Mouse (Mus musculus): ENCODE results near the gene Macrod2. TPM values are rescaled to one million over a fixed set of nuclear protein-coding genes. Genes with fewer than 3 reads are reported as not detected.

The Macrod2 gene
- polyA plus RNA-seq, 1 experiment from 2014 or later, result 59.2 TPM

DNA sequence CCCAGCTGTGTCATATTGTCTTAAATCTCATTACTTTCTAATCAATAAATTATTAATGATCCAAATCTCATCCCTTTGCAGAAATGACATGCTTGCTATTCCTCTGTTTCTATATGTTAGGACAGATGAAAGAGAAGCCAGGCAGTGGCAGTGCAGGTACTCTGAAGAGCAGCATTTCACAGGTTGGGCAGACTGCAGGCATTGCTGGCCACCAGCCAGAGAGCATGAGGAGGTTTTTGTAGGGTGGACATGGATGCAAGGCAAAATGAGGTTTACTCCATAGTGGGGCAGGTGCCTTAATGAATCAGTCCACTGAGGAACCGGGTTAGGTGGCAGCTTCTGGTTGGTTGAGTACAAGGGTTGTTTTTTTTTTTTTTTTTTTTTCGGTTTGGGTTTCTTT is 1778.9 kb downstream of the Macrod2 start:
- 88% methylated on average over 2 of the region's 2 CpGs for WGBS
- no peak overlapping the region for H3K4me3 ChIP-seq
- no peak overlapping the region for H3K9ac ChIP-seq
- ATAC-seq (ENCODE audit: low FRiP score), result no peak
- no peaks in the 10 kb centered on the region for H3K27me3 ChIP-seq
- H3K36me3 ChIP-seq, result no peaks in the 10 kb centered on the region
- no peaks in the 10 kb centered on the region for H3K9me3 ChIP-seq (replicated peaks)
- no peak overlapping the region for H3K27ac ChIP-seq
- no peaks in the 10 kb centered on the region for H3K4me1 ChIP-seq
- H3K4me2 ChIP-seq (replicated peaks), result no peak overlapping the region

DNA sequence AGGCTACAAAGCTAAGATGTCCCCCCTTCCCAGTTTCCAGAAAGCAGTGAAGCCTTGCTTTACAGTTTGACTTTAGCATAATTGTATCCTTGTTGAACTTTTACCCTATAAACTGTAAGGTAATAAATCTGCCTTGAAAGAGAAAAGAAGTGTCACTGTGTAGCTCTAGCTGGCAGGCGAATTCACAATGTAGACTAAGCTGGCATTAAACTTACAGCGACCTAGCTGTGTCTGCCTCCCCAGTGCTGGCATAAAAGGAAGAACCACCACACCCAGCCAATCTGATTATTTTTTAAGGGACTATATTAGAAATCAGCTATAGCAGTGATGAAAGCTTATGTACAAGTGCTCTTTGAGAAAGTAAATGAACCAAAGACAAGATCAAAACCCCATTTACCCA is 1791.8 kb downstream of the Macrod2 start:
- Histone ChIP-seq H3K27me3 (no peaks in the 10 kb centered on the region), H3K27ac (no peak overlapping the region), H3K36me3 (no peaks in the 10 kb centered on the region), H3K4me3 (no peak overlapping the region), H3K4me2 (replicated peaks) (no peak overlapping the region), H3K4me1 (peaks cover 12% of the 10 kb centered on the region), H3K9me3 (replicated peaks) (no peaks in the 10 kb centered on the region), H3K9ac (no peak overlapping the region)
- 0 out of 2 replicates have a peak, but pooled peaks have one; percentile 60 for ATAC-seq (ENCODE audit: low FRiP score)
- WGBS, result 59% methylated on average over 2 of the region's 2 CpGs

DNA sequence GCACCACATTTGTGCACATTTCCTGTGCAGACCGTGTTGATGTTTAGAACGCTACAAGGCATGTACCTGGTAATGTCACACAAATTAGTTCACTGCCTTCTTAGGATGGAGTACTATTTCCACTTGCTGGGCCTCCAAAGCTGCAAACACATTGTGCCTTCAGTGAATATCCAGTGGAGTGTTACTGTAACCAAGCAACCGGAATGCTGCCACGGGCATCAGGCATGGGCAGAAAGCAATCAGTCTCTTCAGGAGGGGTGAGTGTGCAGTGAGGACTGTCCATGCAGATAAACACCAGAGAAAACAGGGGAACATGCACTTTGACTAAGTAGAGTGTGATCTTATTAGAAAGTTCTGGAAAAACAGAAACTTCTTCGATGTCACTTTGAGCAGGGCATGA is 1792.3 kb downstream of the Macrod2 start:
- Histone ChIP-seq H3K4me3 (no peak overlapping the region), H3K27ac (no peak overlapping the region), H3K27me3 (no peaks in the 10 kb centered on the region), H3K36me3 (no peaks in the 10 kb centered on the region), H3K4me2 (replicated peaks) (no peak overlapping the region), H3K4me1 (peaks cover 12% of the 10 kb centered on the region), H3K9ac (no peak overlapping the region), H3K9me3 (replicated peaks) (no peaks in the 10 kb centered on the region)
- 35% methylated on average over 5 of the region's 5 CpGs for WGBS
- ATAC-seq (ENCODE audit: low FRiP score), result peak; percentile 96

DNA sequence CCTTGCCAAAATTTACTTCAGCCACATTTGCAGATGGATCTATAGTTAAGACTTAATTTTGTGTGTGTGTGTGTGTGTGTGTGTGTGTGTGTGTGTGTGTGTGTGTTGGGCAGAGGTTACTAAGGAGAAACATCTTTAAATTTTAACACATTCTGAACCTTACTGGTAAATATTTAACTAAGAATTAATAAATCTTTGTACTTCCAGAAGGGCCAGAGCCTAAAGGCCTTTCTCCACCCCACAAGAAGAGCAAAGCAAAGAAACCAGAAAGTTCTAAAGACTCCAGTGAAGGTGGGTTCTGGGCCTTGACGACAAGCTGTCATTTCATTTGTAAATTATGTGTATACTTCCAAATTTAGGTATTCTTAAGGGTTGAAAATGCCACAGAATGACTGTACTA is 1822.3 kb downstream of the Macrod2 start:
- H3K27ac ChIP-seq, result no peak overlapping the region
- 95% methylated on average over 1 of the region's 1 CpGs for WGBS
- H3K9me3 ChIP-seq (replicated peaks), result no peaks in the 10 kb centered on the region
- H3K36me3 ChIP-seq, result no peaks in the 10 kb centered on the region
- no peak for ATAC-seq (ENCODE audit: low FRiP score)
- no peak overlapping the region for H3K4me2 ChIP-seq (replicated peaks)
- no peaks in the 10 kb centered on the region for H3K4me1 ChIP-seq
- no peak overlapping the region for H3K9ac ChIP-seq
- no peak overlapping the region for H3K4me3 ChIP-seq
- no peaks in the 10 kb centered on the region for H3K27me3 ChIP-seq

DNA sequence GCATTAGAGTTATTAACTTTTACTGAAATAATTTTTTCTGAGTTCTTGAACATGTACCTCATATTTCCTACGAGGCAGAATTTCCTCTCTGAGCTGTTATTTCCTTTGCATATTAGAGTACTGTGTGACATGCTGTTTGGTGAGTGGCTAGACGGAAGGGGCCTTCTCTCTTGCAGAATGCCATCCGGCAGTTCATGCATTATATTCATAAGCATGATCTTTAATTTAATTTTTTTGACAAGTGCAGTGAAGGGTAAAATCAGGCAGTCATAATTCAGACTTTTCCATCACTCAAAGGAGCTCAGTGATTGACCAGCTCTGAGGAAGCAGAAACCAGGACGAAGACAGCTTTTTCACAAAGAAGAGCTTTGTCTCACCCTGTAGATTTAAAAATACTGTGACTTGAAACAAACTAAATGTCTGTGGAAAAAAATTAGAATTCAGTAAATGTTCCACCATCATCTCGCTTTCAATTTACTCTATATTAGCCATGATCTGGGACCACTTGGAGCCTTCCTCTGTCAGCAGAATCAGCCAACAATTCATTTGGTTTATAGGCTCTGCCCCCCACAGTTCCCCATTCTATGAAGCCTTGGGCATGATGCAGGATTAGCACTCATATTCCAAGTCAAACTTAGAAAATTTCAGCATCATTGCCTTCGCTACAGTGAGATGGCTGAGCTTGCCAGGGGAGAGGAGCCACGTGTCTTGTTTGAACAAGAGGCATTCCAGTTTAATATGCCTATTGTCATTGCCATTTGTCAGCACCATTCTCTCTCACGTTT is 1827.2 kb downstream of the Macrod2 start:
- H3K4me2 ChIP-seq (replicated peaks), result no peak overlapping the region
- peak; percentile 66 for ATAC-seq (ENCODE audit: low FRiP score)
- peak overlapping the region; percentile 52; the same call in 1 of the 2 replicates for H3K27ac ChIP-seq
- no peaks in the 10 kb centered on the region for H3K27me3 ChIP-seq
- no peak overlapping the region for H3K9ac ChIP-seq
- H3K4me1 ChIP-seq, result no peaks in the 10 kb centered on the region
- H3K36me3 ChIP-seq, result no peaks in the 10 kb centered on the region
- 59% methylated on average over 8 of the region's 8 CpGs for WGBS
- H3K9me3 ChIP-seq (replicated peaks), result no peaks in the 10 kb centered on the region
- H3K4me3 ChIP-seq, result no peak overlapping the region

DNA sequence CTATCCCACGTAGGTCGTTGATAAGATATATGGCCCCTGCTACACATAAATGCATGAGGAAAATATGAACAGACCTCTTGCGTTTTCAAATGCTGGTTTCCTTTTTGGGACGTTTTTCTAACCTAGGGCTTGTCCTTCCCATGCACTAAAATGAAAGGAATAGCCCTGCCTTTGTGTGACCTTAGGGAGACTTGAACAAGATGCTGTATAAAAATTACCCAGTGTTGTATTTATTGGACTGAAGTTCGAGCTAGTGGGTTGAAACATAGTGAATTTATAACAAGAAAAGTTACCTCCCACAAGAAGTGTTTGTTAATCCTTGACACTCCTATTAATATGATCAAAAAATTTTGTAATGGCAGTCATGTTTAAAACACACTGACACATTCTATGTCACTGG is 1827.8 kb downstream of the Macrod2 start:
- Histone ChIP-seq H3K27ac (peak overlapping the region; percentile 52; the same call in 1 of the 2 replicates), H3K4me3 (no peak overlapping the region), H3K9me3 (replicated peaks) (no peaks in the 10 kb centered on the region), H3K9ac (no peak overlapping the region), H3K4me2 (replicated peaks) (no peak overlapping the region), H3K27me3 (no peaks in the 10 kb centered on the region), H3K4me1 (no peaks in the 10 kb centered on the region), H3K36me3 (no peaks in the 10 kb centered on the region)
- no peak for ATAC-seq (ENCODE audit: low FRiP score)
- 79% methylated on average over 5 of the region's 5 CpGs for WGBS

DNA sequence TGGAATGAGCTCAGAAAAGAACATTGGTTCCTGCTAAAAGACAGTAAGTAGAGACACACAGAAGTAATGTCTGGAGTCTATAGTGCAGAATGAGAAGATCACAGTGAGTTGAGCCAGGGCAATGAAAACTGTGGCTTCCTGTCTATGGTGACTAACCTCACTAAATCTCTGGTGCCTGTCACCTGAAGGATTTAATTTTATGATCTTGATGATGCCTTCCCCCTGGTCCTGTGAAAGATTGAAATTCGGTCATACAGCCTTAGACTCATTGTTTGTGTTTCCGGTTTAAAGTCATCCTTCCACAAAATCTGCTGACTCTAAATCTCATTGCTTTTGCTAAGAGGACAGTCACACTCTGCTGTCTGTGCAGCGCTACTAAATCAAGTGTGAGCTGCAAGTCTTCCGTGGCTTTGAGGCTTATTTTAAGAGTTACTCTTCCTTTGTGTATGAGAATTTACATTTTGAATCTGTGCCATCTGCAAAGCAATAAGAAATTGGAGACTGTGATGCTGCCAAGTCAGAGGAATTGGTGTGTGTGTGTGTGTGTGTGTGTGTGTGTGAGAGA is 1836.0 kb downstream of the Macrod2 start:
- Histone ChIP-seq H3K9ac (no peak overlapping the region), H3K27ac (no peak overlapping the region), H3K27me3 (no peaks in the 10 kb centered on the region), H3K9me3 (replicated peaks) (no peaks in the 10 kb centered on the region), H3K4me2 (replicated peaks) (no peak overlapping the region), H3K4me3 (no peak overlapping the region), H3K36me3 (no peaks in the 10 kb centered on the region), H3K4me1 (no peaks in the 10 kb centered on the region)
- 89% methylated on average over 4 of the region's 4 CpGs for WGBS
- no peak for ATAC-seq (ENCODE audit: low FRiP score)

DNA sequence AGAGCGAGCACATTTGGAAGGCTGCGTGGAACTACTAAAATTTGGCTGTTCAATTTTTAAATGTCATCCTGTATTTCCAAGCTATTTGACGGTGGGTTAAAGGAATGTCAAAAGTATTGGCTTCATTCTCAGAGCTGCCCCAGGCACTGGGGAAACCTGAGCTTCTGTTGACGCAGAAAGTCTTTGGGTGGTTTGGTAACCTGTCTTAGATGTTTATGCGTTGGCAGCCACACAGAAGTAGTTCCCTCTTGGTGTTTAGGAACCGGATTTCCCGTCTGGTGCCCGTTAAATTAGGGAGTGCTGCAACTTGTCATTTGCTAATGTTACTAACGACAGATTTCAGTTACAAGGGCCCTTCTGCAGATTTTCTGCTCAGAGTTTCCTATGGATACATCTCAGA is 1837.7 kb downstream of the Macrod2 start:
- Histone ChIP-seq H3K9me3 (replicated peaks) (no peaks in the 10 kb centered on the region), H3K9ac (no peak overlapping the region), H3K4me2 (replicated peaks) (no peak overlapping the region), H3K36me3 (no peaks in the 10 kb centered on the region), H3K4me3 (no peak overlapping the region), H3K4me1 (no peaks in the 10 kb centered on the region), H3K27ac (no peak overlapping the region), H3K27me3 (no peaks in the 10 kb centered on the region)
- ATAC-seq (ENCODE audit: low FRiP score), result no peak
- 72% methylated on average over 9 of the region's 9 CpGs for WGBS

DNA sequence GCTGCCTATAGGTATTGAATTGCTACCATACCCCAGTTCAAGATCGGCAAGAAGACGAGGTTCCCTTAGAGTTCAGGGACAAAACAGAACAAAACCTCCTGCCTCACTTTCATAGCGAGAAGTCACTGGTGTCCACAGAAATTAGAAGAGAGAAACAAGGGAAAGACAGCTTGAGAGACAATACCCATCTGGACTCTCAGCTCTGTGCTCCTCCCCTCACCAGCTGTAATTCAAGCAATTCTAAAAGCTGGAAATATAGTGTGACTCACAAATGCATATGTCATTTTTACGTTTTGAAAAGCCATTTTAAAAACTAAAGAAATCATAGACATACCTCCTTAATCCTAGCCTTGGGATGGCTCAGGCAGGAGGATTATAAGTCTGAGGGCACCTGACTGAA is 1848.4 kb downstream of the Macrod2 start:
- WGBS, result 94% methylated on average over 4 of the region's 4 CpGs

DNA sequence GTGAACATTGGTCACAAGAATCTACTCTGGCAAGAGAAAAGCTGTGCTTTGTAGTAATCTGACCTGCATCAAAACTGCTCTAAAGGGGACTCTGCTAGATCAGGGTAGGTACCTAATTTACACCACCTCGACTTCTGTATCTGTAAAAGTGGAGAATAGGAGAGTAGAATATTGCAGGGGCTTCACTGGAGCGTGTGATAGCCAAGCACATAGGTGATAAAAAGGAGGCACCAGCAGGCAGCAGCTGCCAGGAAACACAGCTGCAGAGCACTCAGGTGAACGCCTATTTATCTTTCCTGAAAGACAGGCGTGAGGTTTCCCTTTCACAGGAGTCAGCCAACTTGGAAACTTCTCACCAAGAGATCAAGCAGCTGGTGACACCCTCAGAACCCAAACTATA is 1855.3 kb downstream of the Macrod2 start:
- no peak for ATAC-seq (ENCODE audit: low FRiP score)
- Histone ChIP-seq H3K4me2 (replicated peaks) (no peak overlapping the region), H3K27me3 (no peaks in the 10 kb centered on the region), H3K9me3 (replicated peaks) (no peaks in the 10 kb centered on the region), H3K4me1 (0 out of 2 replicates have a peak, but pooled peaks cover 2% of the 10 kb centered on the region), H3K27ac (no peak overlapping the region), H3K4me3 (no peak overlapping the region), H3K9ac (no peak overlapping the region), H3K36me3 (no peaks in the 10 kb centered on the region)
- WGBS, result 70% methylated on average over 4 of the region's 4 CpGs

More for the DNA sequence above, 1848.4 kb downstream of the Macrod2 start:
- H3K36me3 ChIP-seq, result no peaks in the 10 kb centered on the region
- no peak overlapping the region for H3K4me2 ChIP-seq (replicated peaks)
- H3K27ac ChIP-seq, result no peak overlapping the region
- no peaks in the 10 kb centered on the region for H3K27me3 ChIP-seq
- no peaks in the 10 kb centered on the region for H3K9me3 ChIP-seq (replicated peaks)
- no peaks in the 10 kb centered on the region for H3K4me1 ChIP-seq
- no peak for ATAC-seq (ENCODE audit: low FRiP score)
- no peak overlapping the region for H3K9ac ChIP-seq
- no peak overlapping the region for H3K4me3 ChIP-seq

DNA sequence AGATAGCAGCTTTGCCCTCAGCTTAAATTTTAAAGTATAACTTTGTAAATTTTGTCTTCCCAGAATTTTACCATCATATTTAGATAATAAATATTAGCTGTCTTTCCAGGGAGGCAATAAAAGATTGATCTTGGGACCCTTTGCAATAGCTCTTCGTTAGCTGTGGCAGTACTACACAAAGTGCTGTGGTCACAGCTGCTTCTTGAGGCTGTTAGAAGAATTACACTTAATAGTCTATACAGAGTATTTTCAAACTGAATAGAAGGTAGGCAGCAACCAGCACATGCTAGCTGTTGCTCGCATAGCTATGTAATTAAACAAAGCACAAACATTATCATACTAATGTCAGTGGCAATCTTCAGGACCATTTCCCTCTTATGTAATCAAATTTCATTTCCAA is 1856.4 kb downstream of the Macrod2 start:
- no peak for ATAC-seq (ENCODE audit: low FRiP score)
- no peaks in the 10 kb centered on the region for H3K36me3 ChIP-seq
- H3K4me3 ChIP-seq, result no peak overlapping the region
- no peak overlapping the region for H3K4me2 ChIP-seq (replicated peaks)
- H3K4me1 ChIP-seq, result 0 out of 2 replicates have a peak, but pooled peaks cover 2% of the 10 kb centered on the region
- 80% methylated on average over 2 of the region's 2 CpGs for WGBS
- H3K27ac ChIP-seq, result no peak overlapping the region
- no peaks in the 10 kb centered on the region for H3K9me3 ChIP-seq (replicated peaks)
- H3K9ac ChIP-seq, result no peak overlapping the region
- no peaks in the 10 kb centered on the region for H3K27me3 ChIP-seq

DNA sequence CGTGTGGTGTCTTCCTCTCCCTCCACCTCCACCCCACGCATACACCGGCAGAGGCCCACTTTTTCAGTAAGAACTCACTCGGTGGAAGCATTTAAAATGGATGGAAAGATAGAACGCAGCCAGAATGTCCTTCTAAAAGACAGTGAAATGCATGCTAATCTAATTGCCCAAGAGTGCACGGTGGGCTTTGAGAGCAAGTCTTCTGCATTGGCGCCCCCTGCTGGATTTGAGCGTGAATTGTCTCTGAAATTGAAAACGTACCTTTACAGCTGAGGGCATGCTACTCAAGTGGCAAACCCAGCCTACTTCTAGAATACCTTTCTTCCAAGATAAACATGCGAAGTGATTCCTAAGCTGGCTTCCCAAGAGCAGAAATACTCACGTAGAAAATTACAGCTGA is 1858.8 kb downstream of the Macrod2 start:
- Histone ChIP-seq H3K4me1 (0 out of 2 replicates have a peak, but pooled peaks cover 2% of the 10 kb centered on the region), H3K27me3 (no peaks in the 10 kb centered on the region), H3K4me2 (replicated peaks) (peak overlapping the region; percentile 27; the same call in 1 of the 2 replicates), H3K9ac (no peak overlapping the region), H3K27ac (no peak overlapping the region), H3K4me3 (no peak overlapping the region), H3K9me3 (replicated peaks) (no peaks in the 10 kb centered on the region), H3K36me3 (no peaks in the 10 kb centered on the region)
- ATAC-seq (ENCODE audit: low FRiP score), result peak; percentile 72
- WGBS, result 17% methylated on average over 11 of the region's 11 CpGs

DNA sequence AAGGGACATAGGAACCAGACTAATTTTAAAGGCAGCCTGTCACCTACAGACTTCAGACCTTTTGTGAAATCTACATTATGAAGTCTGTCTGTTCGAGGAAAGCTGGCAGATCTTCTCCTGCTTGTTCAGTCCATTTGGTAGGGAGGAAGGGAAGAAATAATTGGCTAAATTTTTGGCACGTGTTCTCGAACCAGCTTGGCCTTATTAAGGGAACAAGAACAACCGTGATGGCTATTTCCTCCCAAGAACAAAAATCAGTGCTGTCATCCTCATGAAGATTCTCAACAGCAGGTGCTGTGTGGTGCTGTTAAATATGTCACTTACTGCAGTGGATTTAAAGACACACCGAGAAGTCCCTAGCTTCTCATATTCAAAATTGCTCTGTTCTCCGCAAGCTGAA is 1859.5 kb downstream of the Macrod2 start:
- H3K4me1 ChIP-seq, result 0 out of 2 replicates have a peak, but pooled peaks cover 2% of the 10 kb centered on the region
- no peak for ATAC-seq (ENCODE audit: low FRiP score)
- H3K9ac ChIP-seq, result no peak overlapping the region
- no peak overlapping the region for H3K4me3 ChIP-seq
- H3K27me3 ChIP-seq, result no peaks in the 10 kb centered on the region
- WGBS, result 82% methylated on average over 6 of the region's 6 CpGs
- H3K27ac ChIP-seq, result no peak overlapping the region
- H3K9me3 ChIP-seq (replicated peaks), result no peaks in the 10 kb centered on the region
- H3K36me3 ChIP-seq, result no peaks in the 10 kb centered on the region
- no peak overlapping the region for H3K4me2 ChIP-seq (replicated peaks)
